Mouse (Mus musculus) megakaryocyte-erythroid progenitor cell, adult 5-6 weeks (primary cell): Measurements from ENCODE around the gene Lrrc20. TPM values are rescaled to one million over a fixed set of nuclear protein-coding genes. Genes with fewer than 3 reads are reported as not detected.
"Not testable (repeated sequence)": the region's sequence is repeated elsewhere in the genome, so short reads cannot be mapped to it uniquely, and the experiment has no call there.

Experiments used
- ATAC-seq: replicated peaks from 2 replicates; pipeline ENCODE4 v1.8.0; 2016; ENCODE audit warnings: mild to moderate bottlenecking, inconsistent platforms; ENCODE audit not compliant: severe bottlenecking, poor library complexity, low FRiP score, low TSS enrichment
- total RNA-seq, 2 experiments: library from RNA; stranded (forward) in 1 of 2; stranded (reverse) in 1 of 2; fragments of 200-1000, 215-1000 nt in 1 of 2; fragments of >200 nt in 1 of 2; fragmentation: Nextera tagmentation in 1 of 2; gene quantifications; 2 replicates each; pipeline ENCODE4 v1.2.3; 2014 to 2017

Lrrc20 gene
- total RNA-seq, 2 experiments from 2014 or later = 10.9 to 14.3 TPM

GRCm38 (mm10) chr10:61550106-61550505 is 74.5 kb downstream of the Lrrc20 start:
- ATAC-seq = no peak

- ATAC-seq = no peak
Observed at GRCm38 (mm10) chr10:61555155-61555554, 79.6 kb downstream of the Lrrc20 start.

- ATAC-seq = no peak
Observed at GRCm38 (mm10) chr10:61558631-61559030, 83.0 kb downstream of the Lrrc20 start.

- ATAC-seq = no peak
Observed at GRCm38 (mm10) chr10:61559544-61559943, 83.9 kb downstream of the Lrrc20 start.

- no peak for ATAC-seq
Observed at GRCm38 (mm10) chr10:61563550-61563949, 87.9 kb downstream of the Lrrc20 start.

- no peak for ATAC-seq
Observed at GRCm38 (mm10) chr10:61564408-61564807, 88.8 kb downstream of the Lrrc20 start.

- no peak for ATAC-seq
Observed at GRCm38 (mm10) chr10:61570181-61570580, 94.6 kb downstream of the Lrrc20 start.

GRCm38 (mm10) chr10:61572126-61572525 is 96.5 kb downstream of the Lrrc20 start:
- ATAC-seq = no peak

- no peak for ATAC-seq
Observed at GRCm38 (mm10) chr10:61576120-61576767, 100.6 kb downstream of the Lrrc20 start.

GRCm38 (mm10) chr10:61587241-61587849 is 111.7 kb downstream of the Lrrc20 start:
- ATAC-seq = no peak

GRCm38 (mm10) chr10:61597991-61598390 is 122.4 kb downstream of the Lrrc20 start:
- ATAC-seq = no peak

- ATAC-seq = no peak
Observed at GRCm38 (mm10) chr10:61599556-61600114, 124.0 kb downstream of the Lrrc20 start.

GRCm38 (mm10) chr10:61602283-61603033 is 126.9 kb downstream of the Lrrc20 start:
- ATAC-seq = peak; percentile 86

GRCm38 (mm10) chr10:61604376-61605065 is 128.9 kb downstream of the Lrrc20 start:
- no peak for ATAC-seq

- ATAC-seq = not testable (repeated sequence)
Observed at GRCm38 (mm10) chr10:61605381-61605780, 129.8 kb downstream of the Lrrc20 start.

GRCm38 (mm10) chr10:61605851-61606250 is 130.2 kb downstream of the Lrrc20 start:
- peak; percentile 33; the same call in 1 of the 2 replicates for ATAC-seq

GRCm38 (mm10) chr10:61608233-61608632 is 132.6 kb downstream of the Lrrc20 start:
- ATAC-seq = no peak

GRCm38 (mm10) chr10:61610650-61611235 is 135.1 kb downstream of the Lrrc20 start:
- ATAC-seq = 0 out of 2 replicates have a peak, but pooled peaks have one; percentile 21

GRCm38 (mm10) chr10:61614311-61614710 is 138.7 kb downstream of the Lrrc20 start:
- no peak for ATAC-seq
